Mouse (Mus musculus) megakaryocyte, embryonic 14.5 days (primary cell): ENCODE data around the gene Olfr1177-ps. TPM values are rescaled to one million over a fixed set of nuclear protein-coding genes. Genes with fewer than 3 reads are reported as not detected.

Experiments used
- H3K27me3 ChIP-seq: replicated peaks from 2 replicates; pipeline ENCODE3; 2012; ENCODE audit warnings: inconsistent platforms
- H3K36me3 ChIP-seq: replicated peaks from 2 replicates; pipeline ENCODE3; 2012; ENCODE audit warnings: low read length, inconsistent platforms, mixed read lengths
- H3K4me1 ChIP-seq: 2 replicates; pipeline ENCODE4 v1.6.1; 2012; ENCODE audit warnings: inconsistent platforms
- H3K4me3 ChIP-seq: replicated peaks from 2 replicates; pipeline ENCODE3; 2012; ENCODE audit warnings: moderate library complexity, mild to moderate bottlenecking, inconsistent platforms
- H3K9me3 ChIP-seq: 2 replicates; pipeline ENCODE4 v1.6.1; 2012; ENCODE audit warnings: inconsistent platforms
- FLI1 ChIP-seq: IDR thresholded peaks from 2 replicates; pipeline ENCODE4 v1.6.1; 2012; ENCODE audit warnings: low read length, inconsistent platforms, mixed read lengths
- GATA1 ChIP-seq: IDR thresholded peaks from 3 replicates; pipeline ENCODE4 v1.6.1; 2012; ENCODE audit warnings: mixed read lengths, low read length, inconsistent platforms, borderline replicate concordance
- polyA plus RNA-seq: library from polyadenylated mRNA; stranded (reverse); fragments of >175 nt; gene quantifications from 2 replicates; pipeline ENCODE4 v1.2.3, GENCODE M21; 2012; ENCODE audit warnings: low replicate concordance; ENCODE audit not compliant: insufficient read depth

The Olfr1177-ps gene
- not detected in 2 replicates for polyA plus RNA-seq

- Histone ChIP-seq H3K27me3 (no peaks in the 10 kb centered on the region), H3K4me3 (no peak within 1 kb of the TSS), H3K36me3 (no peaks in the 10 kb centered on the region), H3K9me3 (no peaks in the 10 kb centered on the region), H3K4me1 (no peaks in the 10 kb centered on the region)
- TF ChIP-seq GATA1 (no peak), FLI1 (no peak)
Observed at GRCm38 (mm10) chr2:88346392-88346791, at the start of gene Olfr1177-ps. TSS of gene Olfr1177-ps (minus strand) at chr2:88346492.

GRCm38 (mm10) chr2:88386762-88387161, 40.5 kb upstream of the Olfr1177-ps start, which contains the start of gene Olfr1178:
TSS of gene Olfr1178 (plus strand) at chr2:88387062.
- H3K4me1 ChIP-seq = no peaks in the 10 kb centered on the region
- 0 out of 2 replicates have a peak, but pooled peaks cover 2% of the 10 kb centered on the region for H3K9me3 ChIP-seq
- no peak for TF ChIP-seq GATA1
- no peak for TF ChIP-seq FLI1

GRCm38 (mm10) chr2:88356304-88356703, 10.0 kb upstream of the Olfr1177-ps start:
- TF ChIP-seq GATA1 = no peak
- no peak for TF ChIP-seq FLI1
- H3K4me1 ChIP-seq = no peaks in the 10 kb centered on the region
- H3K9me3 ChIP-seq = no peaks in the 10 kb centered on the region
- H3K27me3 ChIP-seq = no peaks in the 10 kb centered on the region
- H3K36me3 ChIP-seq = no peaks in the 10 kb centered on the region
- H3K4me3 ChIP-seq = no peak overlapping the region

More at GRCm38 (mm10) chr2:88386762-88387161, 40.5 kb upstream of the Olfr1177-ps start, which contains the start of gene Olfr1178:
- no peaks in the 10 kb centered on the region for H3K36me3 ChIP-seq
- H3K27me3 ChIP-seq = no peaks in the 10 kb centered on the region
- no peak within 1 kb of the TSS for H3K4me3 ChIP-seq

GRCm38 (mm10) chr2:88336421-88336820, 9.9 kb downstream of the Olfr1177-ps start, which contains the start of gene Olfr1176:
TSS of gene Olfr1176 (plus strand) at chr2:88336721.
- TF ChIP-seq FLI1 = no peak
- TF ChIP-seq GATA1 = no peak
- H3K27me3 ChIP-seq = no peaks in the 10 kb centered on the region
- H3K4me1 ChIP-seq = no peaks in the 10 kb centered on the region

GRCm38 (mm10) chr2:88327115-88327514, 19.2 kb downstream of the Olfr1177-ps start, which contains the start of gene Olfr1175-ps:
TSS of gene Olfr1175-ps (minus strand) at chr2:88327215.
- H3K4me3 ChIP-seq = no peak within 1 kb of the TSS
- H3K27me3 ChIP-seq = no peaks in the 10 kb centered on the region
- H3K9me3 ChIP-seq = no peaks in the 10 kb centered on the region; the same call in 1 of the 2 replicates
- no peak for TF ChIP-seq FLI1
- TF ChIP-seq GATA1 = no peak
- no peaks in the 10 kb centered on the region for H3K36me3 ChIP-seq
- no peaks in the 10 kb centered on the region for H3K4me1 ChIP-seq

More at GRCm38 (mm10) chr2:88336421-88336820, 9.9 kb downstream of the Olfr1177-ps start, which contains the start of gene Olfr1176:
- no peak within 1 kb of the TSS for H3K4me3 ChIP-seq
- H3K9me3 ChIP-seq = no peaks in the 10 kb centered on the region
- H3K36me3 ChIP-seq = no peaks in the 10 kb centered on the region

GRCm38 (mm10) chr2:88315035-88315434, 31.3 kb downstream of the Olfr1177-ps start, which contains the start of gene Olfr1174-ps:
TSS of gene Olfr1174-ps (minus strand) at chr2:88315135.
- no peaks in the 10 kb centered on the region for H3K4me1 ChIP-seq

More at GRCm38 (mm10) chr2:88315035-88315434, 31.3 kb downstream of the Olfr1177-ps start, which contains the start of gene Olfr1174-ps:
- Histone ChIP-seq H3K36me3 (no peaks in the 10 kb centered on the region), H3K4me3 (no peak within 1 kb of the TSS), H3K27me3 (no peaks in the 10 kb centered on the region), H3K9me3 (no peaks in the 10 kb centered on the region)
- TF ChIP-seq GATA1 = no peak
- TF ChIP-seq FLI1 = no peak

Other genes starting within 250 kb of the Olfr1177-ps start
- not detected in 2 replicates for gene Olfr1166, start 218.2 kb downstream of the Olfr1177-ps start, polyA plus RNA-seq
- not detected in 2 replicates for gene Olfr1167, start 191.3 kb downstream of the Olfr1177-ps start, polyA plus RNA-seq
- not detected in 2 replicates for gene Olfr1168, start 164.6 kb downstream of the Olfr1177-ps start, polyA plus RNA-seq
- not detected in 2 replicates for gene Olfr1170, start 118.2 kb downstream of the Olfr1177-ps start, polyA plus RNA-seq
- gene Olfr1173, start 66.6 kb downstream of the Olfr1177-ps start, polyA plus RNA-seq = not detected in 2 replicates
- not detected in 2 replicates for gene Olfr1174-ps, start 31.4 kb downstream of the Olfr1177-ps start, polyA plus RNA-seq
- not detected in 2 replicates for gene Olfr1175-ps, start 19.3 kb downstream of the Olfr1177-ps start, polyA plus RNA-seq
- gene Olfr1176, start 9.8 kb downstream of the Olfr1177-ps start, polyA plus RNA-seq = not detected in 2 replicates
- gene Olfr1178, start 40.6 kb upstream of the Olfr1177-ps start, polyA plus RNA-seq = 0.45 TPM in 1 of 2 replicates, not detected in the other
- gene Olfr1179, start 60.0 kb upstream of the Olfr1177-ps start, polyA plus RNA-seq = not detected in 2 replicates
- gene Olfr1180, start 72.7 kb upstream of the Olfr1177-ps start, polyA plus RNA-seq = not detected in 2 replicates
- gene Olfr1181, start 79.7 kb upstream of the Olfr1177-ps start, polyA plus RNA-seq = not detected in 2 replicates
- not detected in 2 replicates for gene Gm13757, start 102.6 kb upstream of the Olfr1177-ps start, polyA plus RNA-seq
- gene Olfr1183, start 108.4 kb upstream of the Olfr1177-ps start, polyA plus RNA-seq = not detected in 2 replicates
- not detected in 2 replicates for gene Olfr1184, start 137.1 kb upstream of the Olfr1177-ps start, polyA plus RNA-seq
- gene Olfr1185-ps1, start 146.8 kb upstream of the Olfr1177-ps start, polyA plus RNA-seq = not detected in 2 replicates
- gene Olfr1186, start 172.1 kb upstream of the Olfr1177-ps start, polyA plus RNA-seq = not detected in 2 replicates
- not detected in 2 replicates for gene Olfr1188, start 210.4 kb upstream of the Olfr1177-ps start, polyA plus RNA-seq
- gene Olfr1189, start 240.0 kb upstream of the Olfr1177-ps start, polyA plus RNA-seq = not detected in 2 replicates